Comparison of ENCODE assay signal across 7 mouse cellular contexts in genomic region chr9:46353992-46354391, GRCm38 (mm10).
A peak's percentile ranks its signal among the peaks of the same experiment; 100 is the strongest.
DNase-seq lines count a peak whose midpoint lies in the region.

No protein-coding gene starts in this region.

- DNase-seq in CD8-positive naive resting alpha-beta T cell, adult 2 months (ENCODE audit: low read depth in 2 of 2, low spot score in 2 of 2) = peak; percentile 19 to 34
- DNase-seq in MEL-GATA-1-ER (ENCODE audit: extremely low read depth, low read depth) = peak; percentile 51
- DNase-seq in cerebellum, postnatal 25 days = peak; percentile 70 to 84
- peak; percentile 13 to 37 for DNase-seq in heart, adult 9 months (ENCODE audit: low spot score in 2 of 2)
- DNase-seq in kidney, postnatal 10 days = peak; percentile 69
- peak; percentile 69 for DNase-seq in lung, postnatal 10 days
- DNase-seq in retina, postnatal 7 days (ENCODE audit: low read depth, low spot score) = peak; percentile 77

Comparison
In these comparisons a context has a peak if more than half of its experiments do, and no peak if none do; other contexts are left out.
1. Peak in every context shown above with its lines: DNase-seq.
2. DNase-seq: peak in every context shown above with its lines; median percentile 77 in cerebellum, postnatal 25 days; 77 in retina, postnatal 7 days; 69 in kidney, postnatal 10 days; 69 in lung, postnatal 10 days; 51 in MEL-GATA-1-ER; 26 in CD8-positive naive resting alpha-beta T cell, adult 2 months; 25 in heart, adult 9 months.